Mouse (Mus musculus) bone marrow macrophage, adult 2 months (primary cell): ENCODE data around the gene Tspoap1.

Experiments used
- CTCF ChIP-seq: IDR thresholded peaks from 2 replicates; pipeline ENCODE4 v1.5.1; 2012; ENCODE audit warnings: low read depth, mild to moderate bottlenecking, low read length, moderate library complexity
- POLR2A ChIP-seq: IDR thresholded peaks from 2 replicates; pipeline ENCODE4 v1.6.1; 2012; ENCODE audit warnings: mild to moderate bottlenecking, low read depth, low read length, borderline replicate concordance

DNA sequence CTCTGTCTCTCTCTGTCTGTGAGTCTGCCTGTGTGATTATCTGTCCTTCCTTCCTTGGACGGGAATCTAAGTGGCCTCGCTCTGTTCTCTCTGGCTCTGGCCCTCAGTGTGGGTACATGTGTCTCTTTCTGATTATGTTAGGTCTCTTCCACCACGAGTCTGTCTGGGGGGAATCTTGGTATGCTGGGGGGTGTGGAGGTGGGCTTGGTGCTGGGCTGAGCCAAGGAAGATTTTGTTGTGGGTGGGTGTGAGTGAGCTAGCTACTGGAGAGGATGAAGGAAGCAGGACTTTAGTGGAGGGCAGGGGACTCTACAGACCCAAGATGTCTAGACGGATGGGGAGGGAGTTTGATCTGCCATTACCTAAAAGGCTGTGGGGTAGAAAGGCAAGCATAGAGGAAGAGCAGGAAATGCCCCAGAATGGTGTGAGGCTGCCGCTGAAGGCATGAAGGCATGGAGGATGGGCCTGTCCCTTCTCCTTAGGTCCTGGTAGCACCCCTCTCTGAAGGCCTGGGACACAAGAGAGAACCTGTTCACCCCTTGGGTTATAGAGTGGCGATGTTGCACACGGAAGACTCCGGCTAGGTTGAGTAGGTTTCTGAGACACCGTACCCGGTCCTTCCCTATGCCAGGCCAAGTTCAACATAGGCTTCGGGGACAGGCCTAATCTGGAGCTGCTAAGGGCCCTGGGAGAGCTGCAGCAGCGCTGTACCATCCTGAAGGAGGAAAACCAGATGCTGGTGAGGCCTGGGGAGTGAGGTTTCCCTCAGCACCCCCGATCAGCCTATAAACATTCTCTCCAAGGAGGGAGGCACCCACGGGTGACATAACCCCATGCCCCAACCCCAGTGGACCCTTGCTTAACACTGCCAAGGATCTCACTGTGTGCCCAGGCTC is 1.7 kb downstream of the Tspoap1 start:
- TF ChIP-seq POLR2A (no peak), CTCF (no peak)
